Mouse (Mus musculus) adrenal gland, postnatal 25 days (tissue): ENCODE measurements around the gene Rgcc. TPM values are rescaled to one million over a fixed set of nuclear protein-coding genes. Genes with fewer than 3 reads are reported as not detected.

Experiments used
- DNase-seq: peaks from one replicate; pipeline ENCODE4 v3.0.0; 2021; ENCODE audit warnings: mixed read lengths
- total RNA-seq: library from RNA; stranded (reverse); gene quantifications from 2 replicates; pipeline ENCODE4 v1.2.3, GENCODE M21; 2021

Rgcc gene
- total RNA-seq, 1 experiment from 2014 or later, result 100 TPM

DNA sequence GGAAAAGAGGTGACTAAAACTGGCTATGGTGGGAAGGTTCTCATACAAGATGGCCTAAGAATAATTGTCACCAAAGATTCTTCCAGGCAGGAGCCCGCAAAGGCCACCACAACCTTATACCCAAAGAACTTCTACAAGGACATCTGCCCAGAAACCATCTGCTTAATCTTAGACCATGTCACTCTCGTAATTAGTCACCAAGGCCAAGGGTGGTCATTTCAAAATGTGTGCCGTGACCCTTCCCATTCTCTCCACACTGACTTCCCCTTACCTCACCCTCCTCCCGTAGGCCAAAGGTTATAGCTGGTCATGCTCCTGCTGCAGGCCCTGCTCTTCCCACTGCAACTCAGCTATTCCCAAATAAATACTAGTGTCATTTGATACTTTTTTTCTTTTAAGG is 22.5 kb downstream of the Rgcc start:
- no peak for DNase-seq

DNA sequence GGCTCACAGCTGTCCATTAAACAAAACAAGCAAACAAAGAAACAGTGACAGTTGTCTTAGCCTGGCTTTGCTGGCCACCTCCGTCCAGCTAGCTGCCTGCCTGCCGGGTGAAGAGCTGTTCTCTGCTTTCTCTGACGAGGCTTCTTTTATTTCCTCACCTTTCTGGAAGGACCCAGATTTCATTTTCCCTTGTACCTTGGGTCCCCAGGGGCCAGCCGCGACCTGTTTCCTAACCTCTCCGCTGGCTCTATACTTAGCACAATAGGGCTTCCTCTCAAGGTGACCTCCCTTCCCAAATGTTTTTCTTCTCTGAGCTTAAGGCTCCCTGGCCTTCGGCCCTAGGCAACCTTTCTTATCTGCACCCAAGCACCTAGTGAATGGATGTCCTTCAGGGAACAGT is 23.5 kb downstream of the Rgcc start:
- peak; percentile 36 for DNase-seq

DNA sequence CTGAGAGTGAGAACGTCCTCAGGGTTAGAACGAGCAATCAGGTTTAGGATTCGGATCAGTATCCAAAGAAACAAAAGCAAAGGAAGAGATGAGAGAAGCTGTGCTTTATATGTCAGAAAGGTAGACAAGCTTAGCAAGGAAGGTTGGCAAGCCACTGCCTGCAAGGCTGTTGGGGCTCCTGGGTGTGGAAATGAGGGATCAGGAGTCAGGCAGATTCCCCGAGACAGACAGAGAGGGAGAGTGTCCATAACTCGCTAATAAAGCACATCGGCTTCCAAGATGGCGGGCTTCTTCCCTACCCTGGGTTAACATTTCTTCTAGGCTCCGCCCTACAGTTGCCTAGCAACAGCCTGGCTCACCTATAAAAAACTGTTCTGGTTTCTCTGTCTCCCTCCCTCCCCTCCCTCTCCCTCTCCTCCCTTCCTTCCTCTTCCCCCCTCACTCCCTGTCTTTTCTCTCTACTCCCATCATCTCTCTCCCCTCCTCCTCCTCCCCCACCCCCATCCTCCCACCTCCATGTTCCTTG is 25.5 kb downstream of the Rgcc start:
- no peak for DNase-seq

DNA sequence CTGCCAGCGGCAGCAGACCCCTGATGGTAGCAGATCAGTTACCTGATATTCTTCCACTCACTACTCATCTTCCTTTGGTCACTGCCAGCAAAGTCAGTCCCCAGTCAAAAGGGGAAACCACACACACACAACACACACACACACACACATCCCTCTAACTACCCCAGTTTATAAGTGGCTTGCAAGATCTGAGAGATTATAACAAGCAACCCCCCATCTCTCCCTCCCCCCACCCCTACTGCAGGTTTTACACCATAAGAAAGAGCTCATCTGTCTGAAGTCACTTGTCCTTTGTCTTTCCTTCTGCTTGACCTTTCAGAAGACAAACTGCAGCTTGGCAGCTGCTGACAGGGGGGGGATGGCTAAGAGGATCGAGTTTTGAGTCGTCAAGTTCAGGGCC is 26.0 kb downstream of the Rgcc start:
- DNase-seq, result no peak

DNA sequence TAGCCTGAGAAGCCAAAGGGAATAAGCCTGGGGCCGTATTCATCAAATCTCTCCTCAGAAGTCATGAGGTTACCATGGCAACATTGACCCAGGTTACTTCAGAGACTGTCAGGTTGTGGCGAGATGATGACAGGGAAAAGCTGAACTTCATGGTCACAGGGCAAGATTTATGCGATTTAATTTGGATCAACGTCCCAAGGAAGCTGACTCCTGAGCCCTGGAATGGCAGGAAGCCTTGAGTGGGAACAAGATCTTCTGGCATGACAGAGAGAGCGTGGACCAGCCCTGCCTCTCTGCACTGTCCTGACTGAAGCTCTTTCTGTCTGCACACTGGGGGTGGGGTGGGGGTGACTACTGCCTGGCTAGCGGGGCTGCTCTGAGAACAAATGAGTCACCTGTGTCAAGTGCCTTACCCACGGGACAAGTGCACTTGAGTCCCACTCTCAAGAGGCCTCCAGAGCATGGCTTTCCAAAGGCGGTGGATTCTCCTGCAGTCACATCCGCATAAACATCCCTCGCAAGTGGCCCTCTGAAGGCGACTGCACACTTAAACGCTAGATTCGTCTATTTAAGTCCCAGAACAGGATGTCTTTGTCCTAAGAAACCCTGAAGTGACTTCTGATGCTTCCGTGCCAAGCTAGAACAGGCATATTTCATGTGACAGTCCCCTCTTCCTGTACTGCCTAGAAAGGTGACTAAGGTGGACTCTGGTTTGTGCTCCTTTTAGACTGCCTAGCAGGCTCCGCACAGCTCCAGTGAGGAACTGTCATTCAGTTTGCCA is 27.6 kb downstream of the Rgcc start:
- peak; percentile 25 for DNase-seq

DNA sequence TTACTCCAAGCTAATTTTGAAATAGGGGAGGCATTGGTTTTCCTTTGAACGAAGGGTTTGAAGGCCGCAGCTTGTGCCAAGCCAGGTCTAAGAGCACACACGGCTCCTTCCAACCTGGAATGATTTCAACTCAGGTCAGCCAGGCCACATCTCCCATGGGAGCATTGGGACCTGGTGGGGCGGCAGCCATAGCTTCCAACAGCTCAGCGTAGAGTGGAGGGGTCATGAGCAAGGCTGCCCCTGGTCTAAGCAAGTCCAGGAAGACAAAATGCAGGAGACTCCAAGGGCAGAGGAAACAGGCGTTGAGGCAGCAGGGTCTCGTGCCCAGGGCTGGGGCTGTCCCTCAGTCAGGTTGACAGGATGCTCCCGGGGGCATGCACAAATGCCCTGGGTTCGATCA is 28.5 kb downstream of the Rgcc start:
- peak; percentile 42 for DNase-seq

DNA sequence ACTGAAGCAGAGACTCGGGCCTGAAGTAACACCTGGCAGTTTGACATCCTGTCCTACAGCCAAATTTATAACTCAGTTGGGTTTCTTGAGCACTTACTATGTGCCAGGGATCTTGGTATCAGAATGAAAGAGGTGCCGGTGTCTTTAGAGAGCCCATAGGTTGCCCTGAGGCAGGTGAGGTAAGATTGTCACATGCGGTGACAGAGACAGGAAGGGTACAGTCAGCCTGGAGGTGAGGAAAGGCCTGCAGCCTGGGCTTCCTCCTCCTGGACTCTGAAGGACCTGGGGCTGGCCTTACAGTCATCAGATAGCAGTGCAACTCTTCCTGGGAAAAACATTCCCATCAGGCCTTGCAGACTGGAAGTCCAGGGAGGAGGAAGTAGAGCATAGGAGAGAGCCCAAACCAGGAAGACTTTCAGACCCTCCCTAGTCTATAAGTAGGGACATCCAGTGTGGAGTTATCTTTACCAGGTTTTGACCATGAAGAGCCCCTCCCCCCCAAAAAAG is 29.2 kb downstream of the Rgcc start:
- DNase-seq, result no peak

DNA sequence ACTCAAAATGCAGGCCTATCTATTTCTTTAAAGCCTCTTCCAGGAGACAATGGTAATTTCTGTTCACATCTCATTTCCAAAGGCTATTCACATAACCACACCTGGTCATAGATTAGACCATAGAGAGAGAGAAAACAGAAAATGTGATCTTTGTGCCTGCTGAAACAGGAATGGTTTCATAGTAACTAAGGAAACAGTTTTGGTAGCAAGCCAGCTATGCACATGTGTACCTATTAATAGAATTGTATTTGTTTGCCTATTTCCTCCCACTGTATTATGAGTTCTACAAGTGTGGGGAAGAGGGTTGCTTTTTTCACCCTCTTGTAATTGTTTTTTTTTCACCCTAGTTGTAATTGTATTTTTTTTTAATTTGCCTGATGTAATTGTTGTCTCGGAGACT is 31.9 kb downstream of the Rgcc start:
- DNase-seq, result no peak

DNA sequence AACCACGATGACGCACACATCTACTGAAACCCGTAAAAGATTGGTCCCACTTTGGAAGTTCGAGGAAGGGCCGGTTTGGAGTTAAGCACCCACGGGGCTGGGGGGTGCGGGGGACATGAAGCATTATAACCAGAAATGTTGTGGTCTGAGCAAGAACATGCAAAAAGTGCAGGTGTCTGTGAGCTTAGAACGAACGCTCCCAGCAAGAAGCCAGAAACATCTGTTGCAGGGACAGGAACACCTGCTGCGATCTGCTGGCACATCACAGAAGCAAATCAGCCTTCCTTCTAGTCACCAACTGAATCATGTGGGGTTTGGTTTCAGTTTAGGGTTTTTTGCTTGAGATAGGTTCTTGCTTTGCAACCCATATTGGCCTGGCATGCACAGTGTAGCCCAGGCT is 33.6 kb downstream of the Rgcc start:
- DNase-seq, result no peak

DNA sequence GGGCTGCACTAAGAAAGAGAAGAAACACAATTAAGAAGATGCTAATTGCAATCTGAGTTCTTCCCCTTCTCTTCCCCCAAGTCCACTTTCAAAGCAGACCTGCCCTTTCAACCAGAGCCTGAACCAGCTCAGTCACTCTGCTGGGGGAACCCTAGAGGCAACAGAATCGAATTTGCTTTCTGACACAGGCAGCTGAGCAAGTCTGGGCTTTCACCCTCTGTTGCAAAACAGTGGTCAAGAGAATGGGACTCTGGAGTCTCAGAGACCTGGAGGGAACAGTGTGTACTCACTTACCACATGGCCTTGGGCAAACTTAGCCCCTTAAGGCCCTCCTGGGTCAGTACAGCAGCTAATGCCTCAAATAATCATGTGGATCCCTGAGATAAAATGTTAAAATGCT is 34.1 kb downstream of the Rgcc start:
- DNase-seq, result no peak

DNA sequence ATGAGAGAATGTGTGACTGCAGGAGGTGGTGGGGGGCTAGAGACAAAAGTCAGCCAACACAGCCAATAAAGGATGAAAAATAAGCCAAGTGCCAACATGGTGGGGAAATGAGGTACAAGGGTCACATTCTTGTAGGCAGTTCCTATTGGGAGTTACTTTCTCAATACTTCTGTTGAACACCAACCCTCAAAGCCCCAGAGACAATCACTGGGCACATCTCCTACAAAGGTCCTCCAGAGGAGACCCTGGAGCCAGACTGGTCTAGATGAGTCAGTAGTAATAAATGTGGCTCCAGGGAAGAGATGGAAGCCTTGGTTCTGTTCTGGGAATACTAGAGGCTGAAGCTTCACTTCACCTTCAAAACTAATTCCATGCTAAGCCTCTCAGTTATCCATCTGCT is 35.0 kb downstream of the Rgcc start:
- no peak for DNase-seq

DNA sequence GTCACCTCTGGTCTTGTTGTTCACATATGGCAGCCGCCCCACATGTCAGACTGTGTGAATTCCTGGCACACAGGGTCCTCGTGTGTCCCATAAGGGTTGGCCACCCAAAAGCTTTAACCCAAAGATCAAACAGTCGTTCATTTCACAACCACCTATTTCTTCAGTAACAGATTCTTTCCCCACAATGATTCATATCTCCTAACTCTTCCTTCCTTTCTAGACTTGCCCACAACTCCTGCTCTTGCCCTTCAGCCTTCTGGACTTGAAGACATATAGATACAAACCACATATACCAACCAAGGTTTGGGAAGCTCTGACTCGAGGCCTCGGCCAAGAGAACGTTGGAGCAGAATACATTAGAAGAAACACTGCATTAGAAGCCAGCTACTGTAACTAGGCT is 35.7 kb downstream of the Rgcc start:
- DNase-seq, result no peak

DNA sequence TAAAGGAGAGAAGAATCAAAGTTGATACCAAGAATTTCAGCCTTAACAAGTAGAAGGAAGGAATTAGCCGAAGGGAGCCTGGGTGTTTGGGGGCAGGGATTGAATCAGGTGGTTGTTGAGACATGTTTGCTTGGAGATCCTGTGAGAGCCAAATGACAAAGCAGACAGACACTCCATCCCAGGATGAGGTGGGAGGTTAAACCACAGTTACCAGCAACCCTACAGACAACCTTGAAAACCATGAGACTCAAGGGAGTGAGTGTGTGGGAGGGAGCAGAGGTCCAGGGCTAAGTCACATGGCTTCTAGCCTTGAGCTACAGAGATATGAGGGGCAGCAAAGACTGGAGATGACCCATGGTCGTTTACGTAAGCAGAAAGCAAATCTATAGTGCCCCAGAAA is 38.1 kb downstream of the Rgcc start:
- DNase-seq, result no peak

DNA sequence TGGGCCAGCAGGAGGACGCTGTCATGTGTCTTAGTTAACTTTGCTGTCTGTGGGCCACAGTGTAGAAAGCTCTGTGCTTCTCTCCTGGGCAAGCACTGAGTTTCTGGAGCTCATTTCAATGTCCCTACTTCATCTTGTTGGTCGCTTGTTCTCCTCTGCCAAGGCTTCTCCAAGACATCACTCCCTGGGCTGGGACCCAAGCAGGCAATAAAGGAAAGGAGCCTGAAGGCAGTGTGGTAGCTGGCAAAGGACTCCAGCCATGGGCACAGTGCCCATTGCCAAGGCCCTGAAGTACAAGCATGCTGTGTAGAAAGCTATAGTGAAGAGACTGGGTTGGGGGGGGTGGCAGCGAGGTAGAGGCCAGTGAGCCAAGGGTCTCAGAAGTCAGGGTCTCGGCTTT is 38.8 kb downstream of the Rgcc start:
- DNase-seq, result peak; percentile 68

DNA sequence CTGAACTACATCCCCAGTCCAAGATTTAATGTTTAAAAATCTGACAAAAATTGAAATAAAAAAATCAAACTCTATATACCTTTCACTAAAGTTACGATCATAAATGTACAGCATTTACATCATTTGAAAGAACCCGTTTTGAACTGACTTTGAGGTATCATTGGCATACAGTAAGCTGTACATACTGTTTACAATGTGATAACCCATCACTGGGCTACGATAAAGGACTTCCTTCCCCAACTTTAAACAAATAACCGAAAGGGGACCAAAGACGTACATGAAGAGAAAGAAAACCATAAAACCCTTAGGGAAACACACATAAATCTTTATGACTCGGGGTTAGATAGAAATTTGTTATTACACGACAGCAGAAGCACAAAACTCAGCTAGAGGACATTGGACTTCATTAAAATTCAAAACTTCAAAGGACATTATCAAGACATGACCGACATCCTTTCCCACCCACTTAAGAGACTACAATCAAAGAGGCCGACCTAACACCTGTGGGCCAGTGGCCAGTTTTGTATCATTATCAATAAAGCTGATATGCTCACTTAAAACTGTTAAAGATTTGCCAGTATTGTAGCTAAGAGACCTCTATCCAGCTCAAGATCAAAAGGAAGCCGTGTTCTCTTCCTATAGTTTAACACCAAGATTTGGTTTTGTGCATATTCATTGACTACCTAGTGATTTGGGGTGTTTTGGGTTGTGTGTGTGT is 42.2 kb downstream of the Rgcc start:
- DNase-seq, result no peak

DNA sequence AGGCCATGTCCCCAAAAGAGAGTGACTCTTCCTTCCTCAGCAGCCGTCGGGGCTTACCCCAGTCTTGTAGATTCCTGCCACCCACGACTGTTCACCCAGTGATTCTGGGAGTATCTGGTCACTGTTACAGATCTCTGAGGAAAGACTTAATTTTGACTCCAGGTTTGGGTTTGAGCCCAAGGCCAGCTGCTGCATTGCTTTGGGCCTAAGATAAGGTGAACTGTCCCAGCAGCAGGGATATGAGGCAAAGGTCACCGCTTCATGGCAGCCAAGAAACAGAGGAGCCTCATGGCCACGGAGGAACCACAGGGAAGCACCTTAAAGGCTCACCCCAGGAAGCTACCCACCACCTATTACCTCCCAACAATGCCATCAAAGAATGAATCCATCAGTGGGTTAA is 44.8 kb downstream of the Rgcc start:
- no peak for DNase-seq

DNA sequence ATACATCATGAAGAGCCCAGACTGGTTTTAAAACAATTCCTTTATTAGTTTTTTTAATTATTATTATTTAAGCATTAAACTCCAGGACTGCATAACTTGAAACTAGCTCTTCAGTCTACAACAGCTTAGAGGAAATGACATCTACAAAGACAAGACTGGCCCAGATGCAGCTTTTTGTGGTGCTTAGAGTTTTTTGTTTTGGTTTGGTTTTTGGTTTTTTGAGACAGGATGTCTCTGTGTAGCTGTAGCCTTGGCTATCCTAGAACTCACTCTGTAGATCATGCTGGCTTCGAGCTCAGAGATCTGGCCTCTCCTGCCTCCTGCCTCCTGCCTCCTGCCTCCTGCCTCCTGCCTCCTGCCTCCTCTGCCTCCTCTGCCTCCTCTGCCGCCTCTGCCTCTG is 45.7 kb downstream of the Rgcc start:
- DNase-seq, result no peak

DNA sequence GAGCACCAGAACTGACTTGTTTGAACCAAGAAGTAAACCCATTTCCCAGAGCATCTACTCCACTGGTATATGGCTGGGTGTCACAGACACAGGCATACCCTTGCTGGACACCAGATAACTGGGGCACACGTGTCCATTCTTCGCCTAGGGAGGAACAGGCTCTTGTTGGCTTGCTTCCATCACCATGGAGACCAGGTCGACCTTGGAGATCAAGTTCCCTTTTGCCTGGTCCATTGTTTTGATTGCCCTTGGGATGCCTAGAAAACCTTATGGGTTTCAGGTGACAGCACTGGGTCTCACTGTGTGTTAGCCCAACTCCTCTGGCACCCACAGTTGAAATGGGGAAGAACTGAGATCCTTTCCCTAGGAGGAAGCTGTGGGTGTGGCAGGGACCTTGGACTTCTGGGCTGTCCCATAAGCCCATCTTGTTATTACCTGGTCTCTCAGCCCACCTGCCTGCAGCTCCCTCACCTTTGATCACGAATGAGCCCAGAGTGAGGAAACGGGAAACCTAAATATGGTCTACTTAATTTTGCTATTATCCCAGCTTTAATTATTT is 49.6 kb downstream of the Rgcc start:
- no peak for DNase-seq

DNA sequence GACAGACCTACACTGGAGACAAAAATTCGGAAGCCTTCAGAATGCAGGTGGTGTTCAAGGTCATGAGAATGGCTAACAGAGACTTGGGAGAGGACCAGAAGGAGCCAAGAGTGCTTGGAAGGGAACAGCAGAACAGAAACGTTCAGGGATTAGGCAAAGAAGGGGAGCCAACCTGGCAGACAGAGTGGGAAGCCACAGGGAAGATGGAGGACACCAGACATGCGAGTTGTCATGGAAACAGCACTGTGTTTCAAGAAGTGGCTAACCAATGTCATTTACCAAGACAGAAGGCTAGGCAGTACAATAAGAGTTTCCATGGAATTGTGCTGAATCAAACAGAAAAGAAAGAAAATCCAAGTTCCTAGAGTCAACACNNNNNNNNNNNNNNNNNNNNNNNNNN is 56.9 kb downstream of the Rgcc start:
- no peak for DNase-seq

DNA sequence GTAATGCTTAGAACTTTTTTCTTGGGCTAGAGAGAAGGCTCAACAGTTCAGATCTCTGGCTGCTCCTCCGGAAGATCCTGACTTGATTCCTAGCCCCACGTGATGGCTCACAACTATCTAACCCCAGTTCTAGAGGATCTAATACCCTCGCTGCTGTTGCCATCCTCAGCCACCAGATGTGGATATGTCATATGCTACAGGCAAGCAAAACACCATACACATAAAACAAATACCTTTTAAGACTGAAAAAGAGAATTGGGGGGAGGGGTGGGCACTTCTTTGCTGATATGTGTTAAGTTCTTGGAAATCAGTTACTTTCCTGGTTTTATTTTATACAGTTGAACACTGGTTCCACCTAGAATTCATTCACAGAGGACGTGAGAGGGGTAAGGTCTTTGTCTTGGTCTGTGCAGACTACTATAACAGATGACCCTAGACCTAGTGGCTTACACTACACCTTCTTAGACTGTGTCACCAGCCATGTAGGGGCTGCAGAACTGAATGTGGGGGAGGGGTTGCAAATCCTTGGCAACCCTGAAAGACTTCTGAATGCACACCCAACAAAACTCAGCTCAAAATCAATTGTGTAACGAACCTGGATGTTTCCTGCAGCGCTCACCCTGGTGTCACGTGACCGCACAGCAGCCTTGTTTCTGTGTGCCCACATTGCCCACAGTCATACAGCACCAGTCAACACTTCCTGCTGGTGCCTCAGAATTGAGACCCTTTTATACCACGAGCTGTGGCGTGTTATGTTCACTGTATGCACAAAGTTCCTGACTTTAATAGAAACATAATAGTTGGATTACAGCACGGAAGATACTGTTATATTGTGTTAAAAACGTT is 58.2 kb downstream of the Rgcc start:
- no peak for DNase-seq

DNA sequence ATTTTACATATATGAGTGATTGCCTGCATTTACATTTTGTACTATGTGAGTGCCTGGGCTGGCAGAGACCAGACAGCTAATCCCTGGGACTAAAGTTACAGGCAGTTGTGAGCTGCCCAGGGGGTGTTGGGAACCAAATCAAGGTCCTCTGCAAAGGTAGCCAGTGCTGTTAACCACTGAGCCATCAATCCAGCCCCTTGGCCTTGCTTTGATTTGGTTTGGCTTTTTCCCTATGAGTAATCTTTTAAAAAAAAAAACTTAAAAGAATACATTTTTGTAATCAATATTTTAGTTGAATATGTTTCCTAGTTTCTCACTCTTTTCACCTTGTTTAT is 59.1 kb downstream of the Rgcc start:
- no peak for DNase-seq

DNA sequence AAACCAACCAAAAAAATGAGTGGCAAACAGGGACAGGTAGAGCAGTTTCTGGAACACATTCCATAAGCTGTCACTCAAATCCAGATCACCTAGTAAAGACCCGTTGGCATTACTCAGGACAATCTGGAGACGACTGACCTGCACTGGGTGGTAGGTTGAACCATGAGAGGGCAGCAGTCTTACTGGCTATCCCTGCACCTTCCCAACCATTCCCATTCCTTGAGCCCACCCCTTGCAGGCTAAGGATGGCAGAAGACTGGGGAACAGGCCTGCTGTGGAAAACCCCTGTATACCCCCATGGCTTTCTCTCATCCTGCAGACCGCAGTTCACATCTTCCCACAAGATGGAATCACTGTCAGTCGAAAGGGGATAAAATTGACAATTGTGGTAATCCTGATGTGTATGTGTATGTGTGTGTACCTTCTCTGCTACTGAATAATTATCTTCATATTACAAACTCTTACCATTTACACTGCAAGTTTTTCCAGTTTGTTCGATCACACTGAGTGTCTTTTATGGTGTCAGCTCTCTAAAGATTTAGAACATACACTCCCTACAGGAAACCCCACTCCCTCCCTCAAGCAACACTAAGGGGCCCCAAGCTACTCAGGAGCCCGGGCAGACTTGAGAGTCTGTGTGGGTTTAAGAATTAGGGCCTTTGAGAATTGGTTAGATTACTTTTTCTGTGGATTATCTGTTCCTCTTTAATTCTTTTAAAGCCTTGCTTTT is 59.6 kb downstream of the Rgcc start:
- no peak for DNase-seq
